Mouse (Mus musculus) lung, embryonic 14.5 days (tissue): Measurements from ENCODE around the gene Slc6a17. TPM values are rescaled to one million over a fixed set of nuclear protein-coding genes. Genes with fewer than 3 reads are reported as not detected.

ENCODE experiments used
- ATAC-seq: fragments of 200-750 bp; cut with Nextera tagmentation; 2 replicates; pipeline ENCODE4 v1.8.0; 2017; ENCODE audit warnings: mild to moderate bottlenecking, moderate TSS enrichment, moderate library complexity; ENCODE audit not compliant: insufficient read depth
- DNase-seq: peaks from one replicate; pipeline ENCODE4 v3.0.0-alpha.2; 2015
- H3K27ac ChIP-seq: fragments of 300-500 bp; sonication (generic); 2 replicates; pipeline ENCODE4 v1.5.1; 2014; ENCODE audit warnings: low read depth, mild to moderate bottlenecking, moderate library complexity
- H3K27me3 ChIP-seq: fragments of 300-500 bp; sonication (generic); 2 replicates; pipeline ENCODE4 v1.6.1; 2014; ENCODE audit warnings: low read length, control low read depth; ENCODE audit not compliant: insufficient read depth
- H3K36me3 ChIP-seq: fragments of 300-500 bp; sonication (generic); 2 replicates; pipeline ENCODE4 v1.6.1; 2014; ENCODE audit warnings: control low read depth; ENCODE audit not compliant: insufficient read depth
- H3K4me1 ChIP-seq: fragments of 300-500 bp; sonication (generic); 2 replicates; pipeline ENCODE4 v1.6.1; 2014; ENCODE audit warnings: antibody characterized with exemption, control low read depth; ENCODE audit not compliant: insufficient read depth
- H3K4me2 ChIP-seq: fragments of 300-500 bp; sonication (generic); 2 replicates; pipeline ENCODE4 v1.6.1; 2014; ENCODE audit warnings: mild to moderate bottlenecking
- H3K4me3 ChIP-seq: fragments of 300-500 bp; sonication (generic); 2 replicates; pipeline ENCODE4 v1.5.1; 2014; ENCODE audit warnings: low read depth, low read length
- H3K9ac ChIP-seq: fragments of 300-500 bp; sonication (generic); 2 replicates; pipeline ENCODE4 v1.6.1; 2014
- H3K9me3 ChIP-seq: fragments of 300-500 bp; sonication (generic); 2 replicates; pipeline ENCODE4 v1.6.1; 2016; ENCODE audit warnings: low read depth, low read length, control low read depth
- CTCF ChIP-seq: IDR thresholded peaks from 2 replicates; pipeline ENCODE4 v1.5.1; 2016; ENCODE audit warnings: antibody characterized with exemption, low read depth
- WGBS: fragments of 180-500 bp; shearing (Covaris S2); extraction: QIAGEN DNeasy Blood & Tissue Kit; methylation state at CpG from one replicate; pipeline ENCODE4 v1.1.7; 2014; 5-methylcytosine and 5-hydroxymethylcytosine counted together
- polyA plus RNA-seq: library from polyadenylated mRNA; unstranded; fragments of >200 nt; fragmentation: Nextera tagmentation; extraction: Ambion mirVana; gene quantifications from 2 replicates; pipeline ENCODE4 v1.2.1, GENCODE M21; 2014

Gene Slc6a17
- polyA plus RNA-seq, 1 experiment from 2014 or later: 4.2 TPM

DNA sequence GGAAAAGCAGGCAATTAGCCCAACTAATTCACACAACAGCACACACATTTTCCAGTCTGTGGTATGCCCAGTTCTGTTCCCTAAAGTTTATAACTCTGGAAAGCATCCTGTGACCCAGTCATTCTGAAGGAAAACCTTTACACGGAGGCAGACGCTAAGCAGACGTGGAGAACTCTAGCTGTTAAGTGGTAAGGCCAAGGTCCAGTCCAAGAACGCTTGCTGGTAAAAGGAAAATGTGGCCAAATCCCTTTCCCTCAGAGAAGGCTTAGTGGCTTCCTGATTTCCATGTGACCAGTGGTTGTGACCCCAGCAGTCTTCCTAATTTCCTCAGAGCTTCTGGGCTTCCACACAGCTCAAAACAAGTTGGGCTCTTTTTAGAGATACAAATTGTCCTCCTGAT lies 11.3 kb downstream of the Slc6a17 start:
- 70% methylated on average over 4 of the region's 4 CpGs for WGBS
- Histone ChIP-seq H3K4me2 (no peak overlapping the region), H3K36me3 (no peaks in the 10 kb centered on the region), H3K27ac (no peak overlapping the region), H3K9me3 (no peaks in the 10 kb centered on the region), H3K27me3 (no peaks in the 10 kb centered on the region), H3K4me3 (no peak overlapping the region), H3K4me1 (peaks cover 9% of the 10 kb centered on the region; the same call in 1 of the 2 replicates), H3K9ac (no peak overlapping the region)
- TF ChIP-seq CTCF: no peak
- no peak for DNase-seq
- no peak for ATAC-seq

GRCm38 (mm10) chr3:107505464-107506367 lies 12.1 kb downstream of the Slc6a17 start:
- DNase-seq: peak; percentile 44
- WGBS: 63% methylated on average over 4 of the region's 4 CpGs
- peaks cover 9% of the 10 kb centered on the region; the same call in 1 of the 2 replicates for H3K4me1 ChIP-seq
- no peaks in the 10 kb centered on the region for H3K9me3 ChIP-seq
- H3K9ac ChIP-seq: no peak overlapping the region
- H3K4me2 ChIP-seq: no peak overlapping the region
- H3K4me3 ChIP-seq: no peak overlapping the region
- H3K36me3 ChIP-seq: no peaks in the 10 kb centered on the region
- H3K27ac ChIP-seq: no peak overlapping the region
- peak; percentile 26; the same call in 1 of the 2 replicates for ATAC-seq
- TF ChIP-seq CTCF: no peak
- H3K27me3 ChIP-seq: no peaks in the 10 kb centered on the region

GRCm38 (mm10) chr3:107504542-107504941 lies 13.3 kb downstream of the Slc6a17 start:
- WGBS: 36% methylated on average over 1 of the region's 1 CpGs
- peak; percentile 74 for ATAC-seq

DNA sequence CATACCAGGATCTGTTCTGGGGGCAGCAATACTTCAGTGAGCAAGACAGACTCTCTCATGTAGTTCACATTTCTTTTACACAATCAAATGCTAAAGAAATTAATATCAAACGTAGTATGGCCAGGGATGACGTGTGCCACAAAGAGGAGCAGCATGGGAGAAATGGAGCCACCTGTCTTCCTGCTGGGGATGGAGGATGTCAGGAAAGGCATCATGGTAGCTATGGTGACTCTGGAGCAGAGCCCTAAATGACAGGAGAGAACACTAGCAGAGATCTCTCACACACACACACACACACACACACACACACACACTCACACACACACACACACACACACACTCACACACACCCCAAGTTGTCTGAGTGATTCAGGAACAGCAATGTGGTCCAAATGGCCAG lies 14.1 kb downstream of the Slc6a17 start:
- no peak for DNase-seq
- peaks cover 9% of the 10 kb centered on the region; the same call in 1 of the 2 replicates for H3K4me1 ChIP-seq
- 0 out of 2 replicates have a peak, but pooled peaks cover 2% of the 10 kb centered on the region for H3K36me3 ChIP-seq
- H3K27ac ChIP-seq: no peak overlapping the region
- no peak overlapping the region for H3K9ac ChIP-seq
- H3K27me3 ChIP-seq: no peaks in the 10 kb centered on the region
- 63% methylated on average over 2 of the region's 2 CpGs for WGBS
- H3K9me3 ChIP-seq: peaks cover 11% of the 10 kb centered on the region; the same call in 1 of the 2 replicates
- ATAC-seq: no peak
- no peak overlapping the region for H3K4me2 ChIP-seq
- no peak overlapping the region for H3K4me3 ChIP-seq
- TF ChIP-seq CTCF: no peak

More at GRCm38 (mm10) chr3:107504542-107504941, 13.3 kb downstream of the Slc6a17 start:
- Histone ChIP-seq H3K27me3 (no peaks in the 10 kb centered on the region), H3K4me1 (peaks cover 9% of the 10 kb centered on the region; the same call in 1 of the 2 replicates), H3K27ac (no peak overlapping the region), H3K36me3 (no peaks in the 10 kb centered on the region), H3K4me2 (no peak overlapping the region), H3K4me3 (no peak overlapping the region), H3K9me3 (peaks cover 11% of the 10 kb centered on the region; the same call in 1 of the 2 replicates), H3K9ac (no peak overlapping the region)
- peak; percentile 75 for DNase-seq
- no peak for TF ChIP-seq CTCF

- H3K36me3 ChIP-seq: 0 out of 2 replicates have a peak, but pooled peaks cover 2% of the 10 kb centered on the region
- ATAC-seq: peak; percentile 33; the same call in 1 of the 2 replicates
- no peak overlapping the region for H3K9ac ChIP-seq
- peaks cover 11% of the 10 kb centered on the region; the same call in 1 of the 2 replicates for H3K9me3 ChIP-seq
- 28% methylated on average over 7 of the region's 7 CpGs for WGBS
- 0 out of 2 replicates have a peak overlapping the region, but pooled peaks have one; percentile 9 for H3K27ac ChIP-seq
- peak; percentile 72 for DNase-seq
- no peak overlapping the region for H3K4me3 ChIP-seq
- peaks cover 9% of the 10 kb centered on the region; the same call in 1 of the 2 replicates for H3K4me1 ChIP-seq
- no peaks in the 10 kb centered on the region for H3K27me3 ChIP-seq
- no peak overlapping the region for H3K4me2 ChIP-seq
- no peak for TF ChIP-seq CTCF
Observed at GRCm38 (mm10) chr3:107501702-107502151, 16.1 kb downstream of the Slc6a17 start.

- H3K4me1 ChIP-seq: peaks cover 3% of the 10 kb centered on the region; the same call in 1 of the 2 replicates
- peaks cover 11% of the 10 kb centered on the region; the same call in 1 of the 2 replicates for H3K9me3 ChIP-seq
- no peak for TF ChIP-seq CTCF
- H3K27me3 ChIP-seq: no peaks in the 10 kb centered on the region
- H3K36me3 ChIP-seq: 0 out of 2 replicates have a peak, but pooled peaks cover 2% of the 10 kb centered on the region
- DNase-seq (no peak), ATAC-seq (no peak)
- H3K4me3 ChIP-seq: no peak overlapping the region
- H3K27ac ChIP-seq: no peak overlapping the region
- no peak overlapping the region for H3K4me2 ChIP-seq
- no peak overlapping the region for H3K9ac ChIP-seq
- WGBS: 93% methylated on average over 11 of the region's 11 CpGs
Observed at GRCm38 (mm10) chr3:107500301-107500700, 17.5 kb downstream of the Slc6a17 start.
